Mouse (Mus musculus) liver, postnatal 0 days (tissue): ENCODE data around the gene Mylk.

Experiments used
- CTCF ChIP-seq: sonication (generic); IDR thresholded peaks from 2 replicates; pipeline ENCODE4 v1.5.1; 2016; ENCODE audit warnings: antibody characterized with exemption, low read depth
- EP300 ChIP-seq: IDR thresholded peaks from 2 replicates; pipeline ENCODE4 v1.6.1; 2016; ENCODE audit warnings: antibody characterized with exemption, low read depth, mild to moderate bottlenecking

- TF ChIP-seq CTCF (no peak), EP300 (no peak)
Measured at GRCm38 (mm10) chr16:35051066-35051465, 306.1 kb downstream of the Mylk start.
